Mouse (Mus musculus) kidney, embryonic 15.5 days (tissue): ENCODE measurements at regions not wholly inside any gene's neighbourhood (a gene's known extent, or its start where the extent isn't known, plus 50 kb on each side); places are given as distances from the start of the nearest gene placed in this dataset.

ENCODE experiments used
- ATAC-seq: fragments of 200-750 bp; cut with Nextera tagmentation; replicated peaks from 2 replicates; pipeline ENCODE4 v1.8.0; 2017; ENCODE audit warnings: moderate TSS enrichment; ENCODE audit not compliant: low FRiP score
- H3K27ac ChIP-seq: fragments of 300-500 bp; sonication (generic); 2 replicates; pipeline ENCODE4 v1.5.1; 2015; ENCODE audit warnings: mild to moderate bottlenecking, inconsistent platforms
- H3K27me3 ChIP-seq: fragments of 300-500 bp; sonication (generic); 2 replicates; pipeline ENCODE4 v1.6.1; 2015; ENCODE audit warnings: inconsistent platforms
- H3K36me3 ChIP-seq: fragments of 300-500 bp; sonication (generic); 2 replicates; pipeline ENCODE4 v1.6.1; 2015; ENCODE audit warnings: inconsistent platforms
- H3K4me1 ChIP-seq: fragments of 300-500 bp; sonication (generic); 2 replicates; pipeline ENCODE4 v1.6.1; 2015; ENCODE audit warnings: inconsistent platforms
- H3K4me2 ChIP-seq: fragments of 300-500 bp; sonication (generic); 2 replicates; pipeline ENCODE4 v1.6.1; 2015; ENCODE audit warnings: moderate library complexity, mild to moderate bottlenecking, inconsistent platforms
- H3K4me3 ChIP-seq: fragments of 300-500 bp; sonication (generic); replicated peaks from 2 replicates; pipeline ENCODE4 v1.5.1; 2015; ENCODE audit warnings: mild to moderate bottlenecking, inconsistent platforms
- H3K9ac ChIP-seq: fragments of 300-500 bp; sonication (generic); 2 replicates; pipeline ENCODE4 v1.6.1; 2015; ENCODE audit warnings: mild to moderate bottlenecking, inconsistent platforms
- H3K9me3 ChIP-seq: fragments of 300-500 bp; sonication (generic); replicated peaks from 2 replicates; pipeline ENCODE4 v1.6.1; 2016; ENCODE audit warnings: inconsistent platforms
- WGBS: fragments of 180-500 bp; shearing (Covaris S2); methylation state at CpG from one replicate; pipeline ENCODE4 v1.1.7; 2015; ENCODE audit warnings: mixed read lengths; 5-methylcytosine and 5-hydroxymethylcytosine counted together

- Histone ChIP-seq H3K4me2 (no peak overlapping the region), H3K27me3 (no peaks in the 10 kb centered on the region), H3K4me3 (no peak overlapping the region), H3K36me3 (no peaks in the 10 kb centered on the region), H3K9ac (no peak overlapping the region), H3K4me1 (no peaks in the 10 kb centered on the region), H3K27ac (no peak overlapping the region), H3K9me3 (no peaks in the 10 kb centered on the region)
- no peak for ATAC-seq
- WGBS = 66% methylated on average over 2 of the region's 2 CpGs
These were observed 359.5 kb downstream of the Rab28 start for GRCm38 (mm10) chr5:41348410-41348821.

GRCm38 (mm10) chr5:41347416-41347815, 360.5 kb downstream of the Rab28 start:
- no peak overlapping the region for H3K27ac ChIP-seq
- WGBS = 81% methylated on average over 3 of the region's 3 CpGs
- no peak overlapping the region for H3K9ac ChIP-seq
- H3K4me3 ChIP-seq = no peak overlapping the region
- H3K36me3 ChIP-seq = no peaks in the 10 kb centered on the region
- no peak for ATAC-seq
- no peaks in the 10 kb centered on the region for H3K4me1 ChIP-seq
- no peak overlapping the region for H3K4me2 ChIP-seq
- no peaks in the 10 kb centered on the region for H3K9me3 ChIP-seq
- H3K27me3 ChIP-seq = no peaks in the 10 kb centered on the region

- Histone ChIP-seq H3K4me2 (no peak overlapping the region), H3K27ac (no peak overlapping the region), H3K9ac (no peak overlapping the region), H3K4me1 (no peaks in the 10 kb centered on the region), H3K9me3 (no peaks in the 10 kb centered on the region), H3K4me3 (no peak overlapping the region), H3K27me3 (no peaks in the 10 kb centered on the region), H3K36me3 (no peaks in the 10 kb centered on the region)
- 67% methylated on average over 1 of the region's 1 CpGs for WGBS
- no peak for ATAC-seq
These were observed 367.4 kb downstream of the Rab28 start for GRCm38 (mm10) chr5:41340581-41340980.

- Histone ChIP-seq H3K27ac (no peak overlapping the region), H3K4me3 (no peak overlapping the region), H3K36me3 (no peaks in the 10 kb centered on the region), H3K4me1 (no peaks in the 10 kb centered on the region), H3K27me3 (no peaks in the 10 kb centered on the region), H3K9me3 (no peaks in the 10 kb centered on the region), H3K9ac (no peak overlapping the region), H3K4me2 (no peak overlapping the region)
- no peak for ATAC-seq
- WGBS = 42% methylated on average over 1 of the region's 1 CpGs
These were observed 411.5 kb downstream of the Rab28 start for GRCm38 (mm10) chr5:41296440-41296839.

DNA sequence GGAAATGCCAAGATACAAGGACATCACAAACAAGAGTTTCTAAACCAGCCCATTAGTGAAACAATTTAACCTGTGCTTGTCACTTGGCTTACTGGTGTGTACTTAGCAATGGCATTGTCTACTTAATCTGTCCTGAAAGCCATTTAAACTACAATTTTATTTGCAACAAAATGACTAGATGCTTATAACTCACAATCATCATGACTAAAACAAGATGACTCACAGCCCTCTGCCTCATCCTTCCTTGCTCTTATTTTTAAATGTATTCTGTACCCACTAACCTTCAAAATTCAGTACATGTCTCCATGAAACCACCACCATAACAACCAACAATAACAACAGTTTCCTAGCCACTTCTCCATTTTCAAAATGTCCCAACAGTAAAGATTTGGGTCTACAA, 441.2 kb downstream of the Rab28 start:
- Histone ChIP-seq H3K36me3 (no peaks in the 10 kb centered on the region), H3K4me1 (no peaks in the 10 kb centered on the region)
- no peak for ATAC-seq

DNA sequence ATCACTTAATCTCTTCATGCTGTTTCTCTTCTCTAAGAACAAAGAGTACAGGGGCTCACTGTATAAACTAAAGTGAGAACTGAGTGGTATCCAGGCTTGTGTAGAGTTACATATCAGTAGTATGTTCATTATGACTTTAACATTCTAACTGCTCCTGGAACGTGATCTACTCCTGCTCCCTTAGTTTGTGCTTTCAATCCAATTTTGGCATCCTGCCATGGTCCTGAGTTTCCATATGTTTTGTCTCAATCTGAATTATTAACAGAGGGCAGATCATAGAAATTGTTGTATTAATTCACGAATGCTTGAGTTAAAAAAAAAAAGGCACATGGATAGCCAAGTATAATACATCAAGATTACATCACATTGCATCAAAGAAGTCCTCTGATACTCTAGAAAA, 441.6 kb downstream of the Rab28 start:
- Histone ChIP-seq H3K36me3 (no peaks in the 10 kb centered on the region), H3K4me2 (no peak overlapping the region), H3K4me3 (no peak overlapping the region), H3K27me3 (no peaks in the 10 kb centered on the region), H3K9me3 (no peaks in the 10 kb centered on the region), H3K4me1 (no peaks in the 10 kb centered on the region), H3K9ac (no peak overlapping the region), H3K27ac (no peak overlapping the region)
- no peak for ATAC-seq
- 38% methylated on average over 2 of the region's 2 CpGs for WGBS

More for the DNA sequence above, 441.2 kb downstream of the Rab28 start:
- no peak overlapping the region for H3K4me2 ChIP-seq
- no peak overlapping the region for H3K27ac ChIP-seq
- no peaks in the 10 kb centered on the region for H3K9me3 ChIP-seq
- no peaks in the 10 kb centered on the region for H3K27me3 ChIP-seq
- H3K4me3 ChIP-seq = no peak overlapping the region
- H3K9ac ChIP-seq = no peak overlapping the region

GRCm38 (mm10) chr5:41261654-41262237, 446.2 kb downstream of the Rab28 start:
- WGBS = 60% methylated on average over 5 of the region's 5 CpGs
- no peak for ATAC-seq
- Histone ChIP-seq H3K4me3 (no peak overlapping the region), H3K4me2 (no peak overlapping the region), H3K9ac (no peak overlapping the region), H3K36me3 (no peaks in the 10 kb centered on the region), H3K9me3 (no peaks in the 10 kb centered on the region), H3K27me3 (no peaks in the 10 kb centered on the region), H3K4me1 (no peaks in the 10 kb centered on the region), H3K27ac (no peak overlapping the region)
